Mouse (Mus musculus): ENCODE results near the gene Adgrl3. TPM values are rescaled to one million over a fixed set of nuclear protein-coding genes. Genes with fewer than 3 reads are reported as not detected.

Adgrl3 gene
- total and polyA plus RNA-seq, 3 experiments, result not detected

DNA sequence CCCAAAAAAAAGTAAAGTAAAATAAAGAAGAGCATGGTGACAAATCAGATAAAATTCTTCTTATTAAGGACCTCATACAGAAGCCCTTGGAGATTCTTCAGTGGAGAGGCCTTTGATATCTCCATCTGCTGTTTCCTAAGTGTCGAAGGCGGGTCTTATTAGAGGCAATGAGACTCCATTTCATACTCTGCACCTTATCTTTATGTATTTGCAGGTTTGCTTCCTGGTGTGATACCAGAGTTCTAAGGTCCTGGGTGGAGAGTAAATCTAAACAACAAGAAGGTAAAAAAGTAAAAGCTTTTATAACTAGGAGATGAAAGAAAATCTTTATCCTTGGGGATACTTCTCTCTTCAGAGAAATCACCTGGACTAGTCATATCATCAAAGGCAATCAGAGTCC, 817.9 kb downstream of the Adgrl3 start:
- DNase-seq (ENCODE audit: low read depth, low spot score), result no peak
- no peaks in the 10 kb centered on the region for H3K36me3 ChIP-seq (ENCODE audit: control insufficient read depth in 1 of 2, insufficient read depth in 2 of 2, low read length in 2 of 2)
- TF ChIP-seq MXI1 (IDR thresholded peaks at IDR 0.05; ENCODE audit: low read depth, low read length) (no peak), RCOR1 (IDR thresholded peaks at IDR 0.05; ENCODE audit: low read depth, low read length) (no peak), HCFC1 (IDR thresholded peaks at IDR 0.05; ENCODE audit: low read depth, low read length) (no peak), ZC3H11A (IDR thresholded peaks at IDR 0.05; ENCODE audit: low read depth, low read length) (no peak), MYC (IDR thresholded peaks at IDR 0.05; ENCODE audit: low read depth, low read length) (no peak), CHD2 (IDR thresholded peaks at IDR 0.05; ENCODE audit: low read length) (no peak), GATA1 (IDR thresholded peaks at IDR 0.05; ENCODE audit: low read depth, low read length) (no peak), RAD21 (IDR thresholded peaks at IDR 0.05; ENCODE audit: low read depth, low read length) (no peak)

GRCm38 (mm10) chr5:81843798-81844197, 823.9 kb downstream of the Adgrl3 start:
- no peak for TF ChIP-seq HCFC1 (IDR thresholded peaks at IDR 0.05; ENCODE audit: low read depth, low read length)
- TF ChIP-seq ETS1 (IDR thresholded peaks at IDR 0.05; ENCODE audit: low read depth, low read length), result no peak
- TF ChIP-seq MEF2A (IDR thresholded peaks at IDR 0.05; ENCODE audit: extremely low read depth, insufficient replicate concordance, low read depth, low read length, poor library complexity, severe bottlenecking), result no peak
- TF ChIP-seq TBP (IDR thresholded peaks at IDR 0.05; ENCODE audit: low read depth, low read length), result no peak
- TF ChIP-seq KAT2A (conservative IDR thresholded peaks at IDR 0.05; ENCODE audit: low read depth, low read length), result no peak
- DNase-seq (ENCODE audit: low read depth, low spot score), result no peak
- Histone ChIP-seq H3K27me3 (ENCODE audit: control insufficient read depth in 1 of 2, insufficient read depth in 2 of 2, low read length in 2 of 2) (no peaks in the 10 kb centered on the region), H3K9ac (ENCODE audit: control insufficient read depth, low read depth, low read length, poor library complexity, severe bottlenecking) (no peak overlapping the region), H3K79me2 (ENCODE audit: control insufficient read depth, insufficient read depth, low read length, poor library complexity) (no peaks in the 10 kb centered on the region), H3K4me3 (ENCODE audit: control insufficient read depth in 1 of 2, insufficient read depth in 1 of 2, low read depth in 2 of 2, low read length in 2 of 2) (no peak overlapping the region), H3K9me3 (replicated peaks; ENCODE audit: insufficient read depth, low read length) (no peaks in the 10 kb centered on the region), H3K36me3 (ENCODE audit: control insufficient read depth in 1 of 2, insufficient read depth in 2 of 2, low read length in 2 of 2) (no peaks in the 10 kb centered on the region), H3K4me1 (ENCODE audit: control insufficient read depth in 1 of 2, insufficient read depth in 2 of 2, low read length in 2 of 2) (no peaks in the 10 kb centered on the region), H3K27ac (ENCODE audit: control insufficient read depth, low read depth, low read length) (no peak overlapping the region)

More for the DNA sequence above, 817.9 kb downstream of the Adgrl3 start:
- Histone ChIP-seq H3K4me3 (ENCODE audit: control insufficient read depth in 1 of 2, insufficient read depth in 1 of 2, low read depth in 2 of 2, low read length in 2 of 2) (no peak overlapping the region), H3K9ac (ENCODE audit: control insufficient read depth, low read depth, low read length, poor library complexity, severe bottlenecking) (no peak overlapping the region), H3K27ac (ENCODE audit: control insufficient read depth, low read depth, low read length) (no peak overlapping the region), H3K27me3 (ENCODE audit: control insufficient read depth in 1 of 2, insufficient read depth in 2 of 2, low read length in 2 of 2) (no peaks in the 10 kb centered on the region), H3K79me2 (ENCODE audit: control insufficient read depth, insufficient read depth, low read length, poor library complexity) (no peaks in the 10 kb centered on the region), H3K9me3 (replicated peaks; ENCODE audit: insufficient read depth, low read length) (no peaks in the 10 kb centered on the region), H3K4me1 (ENCODE audit: control insufficient read depth in 1 of 2, insufficient read depth in 2 of 2, low read length in 2 of 2) (no peaks in the 10 kb centered on the region)

GRCm38 (mm10) chr5:81870336-81870735, 850.4 kb downstream of the Adgrl3 start:
- no peaks in the 10 kb centered on the region for H3K27me3 ChIP-seq (ENCODE audit: control insufficient read depth in 1 of 2, insufficient read depth in 2 of 2, low read length in 2 of 2)

More at GRCm38 (mm10) chr5:81870336-81870735, 850.4 kb downstream of the Adgrl3 start:
- Histone ChIP-seq H3K27ac (ENCODE audit: control insufficient read depth, low read depth, low read length) (no peak overlapping the region), H3K9me3 (replicated peaks; ENCODE audit: insufficient read depth, low read length) (no peaks in the 10 kb centered on the region), H3K36me3 (ENCODE audit: control insufficient read depth in 1 of 2, insufficient read depth in 2 of 2, low read length in 2 of 2) (no peaks in the 10 kb centered on the region), H3K9ac (ENCODE audit: control insufficient read depth, low read depth, low read length, poor library complexity, severe bottlenecking) (no peak overlapping the region), H3K79me2 (ENCODE audit: control insufficient read depth, insufficient read depth, low read length, poor library complexity) (no peaks in the 10 kb centered on the region), H3K4me1 (ENCODE audit: control insufficient read depth in 1 of 2, insufficient read depth in 2 of 2, low read length in 2 of 2) (no peaks in the 10 kb centered on the region), H3K4me3 (ENCODE audit: control insufficient read depth in 1 of 2, insufficient read depth in 1 of 2, low read depth in 2 of 2, low read length in 2 of 2) (no peak overlapping the region)
- no peak for DNase-seq (ENCODE audit: low read depth, low spot score)
- no peak for TF ChIP-seq USF1 (IDR thresholded peaks at IDR 0.05; ENCODE audit: low read depth, low read length)
